Mouse (Mus musculus) Patski (cell line): ENCODE results near the gene Grk6. TPM values are rescaled to one million over a fixed set of nuclear protein-coding genes. Genes with fewer than 3 reads are reported as not detected.
A peak's percentile ranks its signal among the peaks of the same experiment; 100 is the strongest.

Source experiments
- ATAC-seq: fragments of 100-300 bp; one replicate; pipeline ENCODE4 v1.8.0; 2021
- CTCF ChIA-PET: fragments of 350-600 bp; sonication (Branson Sonifier 250); formaldehyde crosslinking; loops from one replicate; lab custom pipeline; 2022; ENCODE audit warnings: inconsistent platforms; lab: Charles Lee
- POLR2A ChIA-PET: fragments of 350-600 bp; sonication (Branson Sonifier 250); formaldehyde crosslinking; loops from one replicate; lab custom pipeline; 2022; ENCODE audit warnings: antibody characterized with exemption, inconsistent platforms; lab: Charles Lee
- DNase-seq: peaks from one replicate; pipeline ENCODE4 v3.0.0-alpha.2; 2011; ENCODE audit warnings: low read depth, low spot score
- H3K27me3 ChIP-seq: fragments of 371-371 bp; one replicate; pipeline ENCODE4 v1.5.1; 2021
- CTCF ChIP-seq: fragments of 100-300 bp; IDR thresholded peaks from one replicate; pipeline ENCODE4 v1.5.1; 2021
- in situ Hi-C: fragments of 300-500 bp; cut with MboI; formaldehyde crosslinking; loops from 3 replicates; pipeline ENCODE4 v1.11.1; 2018; ENCODE audit warnings: low pct_unique_long_range_greater_than_20kb, mixed read lengths
- polyA plus RNA-seq: library from polyadenylated mRNA; unstranded; gene quantifications from one replicate; pipeline ENCODE4 v1.2.3, GENCODE M21; 2021

Gene Grk6
- polyA plus RNA-seq, 1 experiment from 2014 or later, result 54.6 TPM

DNA sequence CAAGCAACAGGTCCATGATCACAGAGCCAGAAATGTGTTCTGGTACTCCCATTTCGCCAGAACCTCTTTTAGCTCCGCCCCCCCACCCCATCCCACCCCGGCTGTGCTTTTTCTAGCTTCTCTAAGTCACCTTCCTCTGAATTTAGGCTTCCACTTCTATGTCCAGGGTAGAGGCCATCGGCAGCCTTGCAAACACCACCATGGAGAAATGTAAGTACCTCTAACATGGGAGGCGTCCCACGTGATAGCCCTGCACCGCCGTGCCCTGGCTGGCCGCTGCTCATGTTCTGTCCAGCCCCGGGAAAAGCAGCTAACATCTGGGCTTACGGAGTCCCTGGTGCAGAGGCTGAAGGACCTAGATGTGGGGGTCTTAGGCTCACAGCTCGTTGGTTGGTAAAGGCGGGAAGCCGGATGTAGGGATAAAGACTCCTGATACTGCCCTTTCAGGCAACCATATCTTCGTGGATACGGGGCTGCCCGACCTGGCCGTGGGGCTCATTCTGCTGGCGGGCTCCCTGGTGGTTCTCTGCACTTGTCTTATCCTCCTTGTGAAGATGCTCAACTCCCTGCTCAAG, 36.2 kb upstream of the Grk6 start:
- ChIA-PET POLR2A (no interaction called here), CTCF (interaction anchor here (1.0 kb wide), 1 partner anchor 105 kb away, joined by 4 read pairs; the partner anchor contains the start of gene Pdlim7)
- no peak for DNase-seq
- in situ Hi-C loops, result loop anchor here (5.0 kb wide), 2 partner anchors 59 to 109 kb away; no protein-coding TSS in a partner anchor
- ATAC-seq, result no peak
- TF ChIP-seq CTCF, result no peak
- H3K27me3 ChIP-seq, result peaks cover under 1% of the 10 kb centered on the region

DNA sequence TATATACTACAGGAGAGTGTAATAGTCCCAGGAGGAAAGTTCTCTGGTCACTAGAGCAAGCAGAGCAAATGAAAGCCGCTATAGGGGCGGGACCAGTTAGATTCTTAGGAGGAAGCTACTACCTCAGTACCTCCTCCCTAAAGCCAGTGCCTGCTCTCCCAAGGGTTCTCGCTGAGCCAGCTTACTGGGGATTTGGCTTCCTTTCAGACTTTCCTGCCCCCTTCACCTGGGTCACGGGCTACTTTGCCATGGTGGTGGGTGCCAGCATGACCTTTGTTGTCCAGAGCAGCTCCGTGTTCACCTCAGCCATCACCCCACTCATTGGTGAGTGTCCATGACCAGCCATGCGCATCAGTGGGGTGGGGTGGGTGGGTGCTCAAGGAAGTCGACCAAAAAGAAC, 33.0 kb upstream of the Grk6 start:
- ATAC-seq, result no peak
- POLR2A ChIA-PET, result no interaction called here
- TF ChIP-seq CTCF, result no peak
- in situ Hi-C loops, result no loop called here
- CTCF ChIA-PET, result interaction anchor here (1.1 kb wide), 1 partner anchor 8 kb away, joined by 3 read pairs; no protein-coding TSS in a partner anchor
- peaks cover 6% of the 10 kb centered on the region for H3K27me3 ChIP-seq
- no peak for DNase-seq

DNA sequence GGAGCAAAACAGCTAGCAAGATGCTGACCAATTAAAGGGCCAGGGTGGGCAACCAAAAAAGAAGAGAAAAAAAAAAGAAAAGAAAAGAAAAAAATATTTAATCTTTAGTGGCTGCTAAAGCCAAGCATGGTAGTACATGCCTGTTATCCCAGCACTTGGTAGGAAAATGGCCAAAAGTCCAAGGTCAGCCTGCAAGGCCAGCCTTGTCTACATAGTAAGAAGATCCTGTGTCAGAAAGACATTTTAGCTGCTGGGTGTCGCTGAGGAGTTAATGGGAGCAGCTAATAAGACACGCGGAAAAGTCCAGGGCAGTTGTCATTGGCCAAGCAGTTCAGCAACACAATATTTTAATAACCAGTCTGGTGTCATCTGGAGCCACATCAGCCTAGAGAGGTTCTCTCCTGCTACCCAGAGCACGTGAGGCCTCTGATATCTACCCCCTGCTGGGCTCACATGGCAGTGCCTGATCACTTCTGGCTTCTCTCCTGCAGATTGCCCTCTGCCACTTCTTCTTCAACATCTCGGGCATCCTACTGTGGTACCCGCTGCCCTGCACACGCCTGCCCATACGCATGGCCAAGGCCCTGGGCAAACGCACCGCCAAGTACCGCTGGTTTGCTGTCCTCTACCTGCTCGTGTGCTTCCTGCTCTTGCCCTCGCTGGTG, 32.1 kb upstream of the Grk6 start:
- DNase-seq, result no peak
- ChIA-PET POLR2A (no interaction called here), CTCF (interaction anchor here (1.1 to 1.4 kb wide), 2 partner anchors 8 to 9 kb away, joined by 3 read pairs; no protein-coding TSS in a partner anchor)
- H3K27me3 ChIP-seq, result peaks cover 6% of the 10 kb centered on the region
- in situ Hi-C loops, result no loop called here
- no peak for TF ChIP-seq CTCF
- ATAC-seq, result no peak

DNA sequence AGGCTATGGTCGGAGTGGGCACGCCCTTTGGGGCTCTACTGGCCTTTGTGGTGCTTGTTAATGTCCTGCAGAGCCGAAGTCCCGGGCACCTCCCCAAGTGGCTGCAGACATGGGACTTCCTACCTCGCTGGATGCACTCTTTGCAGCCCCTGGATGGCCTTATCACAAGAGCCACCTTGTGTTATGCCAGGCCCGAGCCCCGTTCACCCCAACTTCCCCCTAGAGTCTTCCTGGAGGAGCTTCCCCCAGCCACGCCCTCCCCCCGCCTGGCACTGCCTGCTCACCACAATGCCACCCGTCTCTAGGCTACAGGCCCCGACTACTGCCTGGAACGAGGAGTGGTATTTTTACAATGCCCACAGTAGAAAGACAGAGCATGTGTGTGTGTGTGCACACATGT, 31.5 kb upstream of the Grk6 start:
- ChIA-PET POLR2A (no interaction called here), CTCF (interaction anchor here (1.4 kb wide), 1 partner anchor 8 kb away, joined by 3 read pairs; no protein-coding TSS in a partner anchor)
- in situ Hi-C loops, result no loop called here

DNA sequence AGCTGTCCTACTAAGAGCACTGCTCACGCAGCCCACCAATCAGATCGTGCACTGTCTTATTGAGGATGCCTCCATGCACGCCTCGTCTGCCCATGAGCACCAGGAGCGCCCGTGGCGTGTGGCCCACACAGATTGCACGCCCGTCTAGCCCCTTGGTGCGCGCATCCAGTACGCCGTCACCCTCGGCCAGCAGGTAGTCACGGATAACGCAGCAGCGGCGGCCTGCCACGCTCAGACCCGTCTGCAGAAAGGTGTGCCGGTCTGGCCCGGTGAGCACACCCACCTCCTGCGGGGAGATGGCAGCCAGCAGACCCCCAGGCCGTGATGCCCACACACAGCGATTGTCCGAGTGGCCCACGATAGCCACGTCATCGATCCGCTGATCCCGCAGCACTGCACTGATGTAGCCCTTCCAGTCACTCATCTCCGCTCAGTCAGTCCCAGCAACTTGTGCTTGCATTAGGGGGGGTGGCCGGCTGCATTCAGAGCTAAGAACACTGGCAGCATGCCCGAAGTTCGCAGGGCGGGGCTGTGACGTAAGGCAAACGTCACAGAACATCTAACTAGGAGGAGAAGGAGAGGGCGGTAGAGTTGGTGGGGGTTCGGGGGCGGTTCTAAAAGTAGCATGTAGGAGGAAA, 30.0 kb upstream of the Grk6 start, which contains the start of gene Pfn3:
Gene Pfn3, minus strand, starts transcription at position 490 of the 638 bp plus-strand sequence.
- no peak for TF ChIP-seq CTCF
- DNase-seq (no peak), ATAC-seq (no peak)
- in situ Hi-C loops, result no loop called here
- POLR2A ChIA-PET, result no interaction called here
- H3K27me3 ChIP-seq, result peaks cover 6% of the 10 kb centered on the region
- CTCF ChIA-PET, result no interaction called here

More for the DNA sequence above, 31.5 kb upstream of the Grk6 start:
- H3K27me3 ChIP-seq, result peaks cover 6% of the 10 kb centered on the region
- TF ChIP-seq CTCF, result no peak
- ATAC-seq (no peak), DNase-seq (no peak)

DNA sequence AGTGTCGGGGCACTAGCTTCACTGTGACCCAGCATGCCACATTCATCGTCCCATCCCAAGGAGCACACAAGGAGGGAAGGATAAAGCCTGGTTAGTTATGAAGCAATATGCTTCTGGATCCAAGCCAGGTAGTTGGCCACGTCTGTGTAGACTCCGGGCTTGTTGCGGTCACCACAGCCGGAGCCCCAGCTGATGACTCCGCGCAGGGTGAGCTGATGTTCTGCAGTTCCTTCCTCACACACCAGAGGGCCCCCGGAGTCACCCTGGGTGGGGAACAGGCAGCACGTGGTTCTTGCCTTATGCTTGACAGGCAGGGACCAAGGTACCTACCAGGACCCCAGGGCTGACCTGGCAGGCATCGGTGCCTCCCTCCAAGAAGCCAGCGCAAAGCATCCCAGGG, 26.9 kb upstream of the Grk6 start:
- in situ Hi-C loops, result no loop called here
- CTCF ChIA-PET, result interaction anchor here (1.2 to 5.4 kb wide), 4 partner anchors 12 to 53 kb away, joined by 6 to 30 read pairs (median 6); no protein-coding TSS in a partner anchor
- DNase-seq (peak; percentile 34), ATAC-seq (peak; percentile 71)
- POLR2A ChIA-PET, result interaction anchor here (0.9 to 2.6 kb wide), 2 partner anchors 48 to 53 kb away, joined by 3 to 9 read pairs; no protein-coding TSS in a partner anchor
- TF ChIP-seq CTCF, result no peak
- H3K27me3 ChIP-seq, result peaks cover 16% of the 10 kb centered on the region

DNA sequence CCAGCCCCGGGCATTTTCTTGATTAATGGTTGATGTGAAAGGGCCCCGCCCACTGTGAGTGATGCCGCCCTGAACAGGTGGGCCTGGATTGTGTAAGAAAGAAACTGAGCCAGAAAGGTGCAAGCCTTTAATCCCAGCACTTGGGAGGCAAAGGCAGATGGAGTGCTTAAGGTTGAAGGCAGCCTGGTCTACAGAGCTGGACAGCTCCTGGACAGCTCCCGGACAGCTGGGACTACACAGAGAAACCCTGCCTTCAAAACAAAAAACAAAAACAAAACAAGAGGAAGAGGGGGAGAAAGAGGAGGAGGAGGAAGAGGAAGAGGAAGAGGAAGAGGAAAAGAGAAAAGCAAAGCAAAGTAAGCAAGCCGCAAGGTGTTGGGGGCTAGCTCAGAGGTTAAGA, 25.7 kb upstream of the Grk6 start:
- in situ Hi-C loops, result no loop called here
- peaks cover 16% of the 10 kb centered on the region for H3K27me3 ChIP-seq
- ATAC-seq, result no peak
- DNase-seq, result no peak
- ChIA-PET POLR2A (interaction anchor here (0.8 kb wide), 2 partner anchors 52 to 58 kb away, joined by 3 to 4 read pairs; no protein-coding TSS in a partner anchor), CTCF (interaction anchor here (1.4 to 5.4 kb wide), 2 partner anchors 46 to 52 kb away, joined by 4 to 30 read pairs; no protein-coding TSS in a partner anchor)
- TF ChIP-seq CTCF, result no peak

DNA sequence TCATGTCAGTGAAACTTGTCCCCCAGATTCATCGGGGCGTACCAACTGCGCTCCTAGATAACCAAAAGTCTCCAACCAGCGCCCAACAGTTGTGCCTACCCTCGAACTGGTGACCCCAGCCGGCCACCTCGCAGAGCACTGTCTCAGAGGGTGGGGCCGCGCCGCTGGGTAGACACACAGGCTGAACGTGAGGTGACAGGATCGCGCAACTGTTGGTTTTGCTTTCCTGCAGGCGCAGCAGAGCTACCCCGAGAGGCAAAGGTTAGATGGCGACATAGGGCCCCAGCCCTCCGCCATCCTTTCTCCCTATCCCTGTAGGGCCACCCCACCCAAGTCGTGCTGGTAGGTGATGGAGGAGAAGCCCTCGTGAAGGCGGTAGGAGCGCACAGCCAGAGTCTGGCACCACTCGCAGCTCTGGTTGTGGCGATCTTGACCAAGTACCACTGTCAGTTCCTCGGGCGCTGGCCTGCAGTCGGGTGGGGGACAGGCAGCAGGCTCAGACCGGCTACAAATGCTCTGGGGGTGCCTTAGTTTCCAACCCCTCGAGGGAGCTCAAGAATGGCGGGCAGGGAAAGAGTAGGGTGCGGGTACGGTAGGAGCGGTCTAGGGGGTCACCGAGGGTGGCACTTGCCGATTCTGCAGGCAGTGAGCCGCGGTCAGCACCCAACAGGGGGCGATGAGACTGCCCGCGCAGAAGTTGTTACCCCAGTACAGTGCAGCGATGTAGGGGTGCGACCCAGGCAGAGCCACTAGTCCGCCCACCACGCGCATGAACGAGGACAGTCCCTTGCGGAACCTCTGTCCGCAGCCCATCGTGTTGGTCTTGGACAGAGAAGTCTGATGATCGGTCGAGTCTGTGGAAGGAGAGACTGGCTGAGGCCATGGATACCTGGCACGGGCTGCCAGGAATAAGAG, 24.6 kb upstream of the Grk6 start:
- no peak for ATAC-seq
- ChIA-PET POLR2A (interaction anchor here (0.6 kb wide), 2 partner anchors 81 to 89 kb away, joined by 3 read pairs; no protein-coding TSS in a partner anchor), CTCF (interaction anchor here (1.4 to 5.4 kb wide), 2 partner anchors 45 to 50 kb away, joined by 4 to 30 read pairs; no protein-coding TSS in a partner anchor)
- peaks cover 10% of the 10 kb centered on the region for H3K27me3 ChIP-seq
- TF ChIP-seq CTCF, result no peak
- in situ Hi-C loops, result no loop called here
- DNase-seq, result no peak
